Mouse (Mus musculus) A20 (cell line): ENCODE results near the gene Phf19.
A peak's percentile ranks its signal among the peaks of the same experiment; 100 is the strongest.

ENCODE experiments used
- DNase-seq: peaks from one replicate; pipeline ENCODE4 v3.0.0-alpha.2; 2011; ENCODE audit warnings: low read depth, low spot score

Phf19 gene

GRCm38 (mm10) chr2:34897820-34898219 lies 16.0 kb downstream of the Phf19 start:
- peak; percentile 59 for DNase-seq

- DNase-seq: no peak
These were observed 16.9 kb downstream of the Phf19 start for GRCm38 (mm10) chr2:34896821-34897460.

DNA sequence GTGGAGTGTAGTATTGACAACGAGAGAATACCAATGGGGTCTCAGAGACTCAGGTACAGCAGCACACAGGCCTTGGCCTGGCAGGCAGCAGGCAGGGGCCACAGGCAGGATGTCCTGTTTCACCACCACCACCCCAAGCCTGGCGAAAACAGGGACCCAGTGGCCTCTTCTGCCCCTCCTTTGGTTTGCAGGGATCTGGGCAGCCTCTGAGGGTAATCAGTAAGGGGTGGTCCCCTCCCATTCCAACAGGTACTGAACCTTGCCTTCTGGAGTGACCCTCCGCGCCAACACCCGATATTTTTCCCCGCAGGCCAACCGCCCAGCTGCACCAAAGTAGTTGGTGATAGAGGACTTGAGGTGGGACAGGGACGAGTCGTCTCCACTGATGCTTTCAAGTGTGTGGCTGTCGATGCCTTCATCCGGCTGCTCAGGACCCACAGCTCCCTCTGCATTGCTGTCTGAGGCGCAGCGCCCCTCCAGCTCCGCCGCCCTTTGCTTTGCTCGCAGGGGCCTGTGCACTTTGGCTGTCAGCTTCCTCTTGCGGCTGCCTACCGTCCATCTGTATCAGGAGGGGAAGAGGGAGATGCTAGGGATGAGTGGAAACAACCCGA lies 18.2 kb downstream of the Phf19 start:
- no peak for DNase-seq

DNA sequence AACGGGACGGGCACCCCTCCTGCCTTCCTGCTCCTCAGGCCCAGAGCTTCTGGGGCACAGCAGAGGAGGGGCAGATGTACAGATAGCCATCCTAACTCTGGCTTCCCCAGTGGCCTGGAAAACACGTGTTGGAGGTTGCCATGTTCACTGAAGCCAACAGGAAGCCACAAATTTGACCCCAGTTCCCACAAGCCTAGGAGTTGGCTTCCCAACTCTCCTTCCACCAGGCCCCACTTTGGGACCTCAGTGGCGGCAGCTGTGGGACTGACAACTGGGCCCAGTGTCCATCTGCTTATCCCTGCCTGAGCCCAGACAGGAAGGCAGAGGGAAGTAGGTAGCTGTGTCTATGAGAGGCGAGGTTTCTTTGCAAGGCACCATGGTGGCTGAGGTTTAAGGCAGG lies 19.9 kb downstream of the Phf19 start:
- no peak for DNase-seq

DNA sequence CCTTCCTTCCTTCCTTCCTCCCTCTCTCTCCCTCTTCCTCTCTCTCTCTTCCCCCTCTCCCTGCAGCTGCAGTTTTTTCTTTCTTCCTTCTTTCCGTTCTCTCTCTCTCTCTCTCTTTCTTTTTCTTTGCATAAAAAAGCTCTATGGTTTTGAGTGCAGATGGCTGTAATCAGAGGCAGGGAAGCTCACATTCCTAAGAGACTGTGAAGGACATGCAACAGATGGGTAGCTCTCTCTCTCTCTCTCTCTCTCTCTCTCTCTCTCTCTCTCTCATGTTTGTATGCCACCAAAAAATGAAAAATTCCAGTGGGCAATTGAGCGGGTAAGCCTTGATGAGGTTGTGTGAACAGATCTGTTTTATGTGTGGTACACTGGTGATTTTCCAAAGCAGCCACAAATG lies 29.6 kb downstream of the Phf19 start:
- DNase-seq: no peak

DNA sequence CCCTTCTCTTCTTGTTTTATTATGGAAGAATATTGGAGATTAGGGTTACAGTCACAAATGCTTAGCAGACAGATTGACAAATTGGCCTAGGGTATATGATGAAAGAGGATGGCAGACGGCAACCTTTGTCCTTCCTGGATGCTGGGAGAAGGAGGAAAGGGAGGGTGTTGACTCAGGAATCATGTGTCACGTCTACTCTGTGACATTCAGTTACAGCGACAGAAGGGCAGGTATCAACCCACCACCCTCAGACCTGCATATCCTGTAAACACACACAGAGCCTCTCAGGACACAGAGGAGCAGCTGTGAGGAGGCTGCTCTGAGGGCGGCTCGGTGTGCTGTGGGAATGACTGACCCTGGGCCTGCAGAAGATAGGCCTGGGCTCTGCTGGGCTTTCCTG lies 30.6 kb downstream of the Phf19 start:
- no peak for DNase-seq

- no peak for DNase-seq
These were observed 31.1 kb downstream of the Phf19 start for GRCm38 (mm10) chr2:34882757-34883156.

DNA sequence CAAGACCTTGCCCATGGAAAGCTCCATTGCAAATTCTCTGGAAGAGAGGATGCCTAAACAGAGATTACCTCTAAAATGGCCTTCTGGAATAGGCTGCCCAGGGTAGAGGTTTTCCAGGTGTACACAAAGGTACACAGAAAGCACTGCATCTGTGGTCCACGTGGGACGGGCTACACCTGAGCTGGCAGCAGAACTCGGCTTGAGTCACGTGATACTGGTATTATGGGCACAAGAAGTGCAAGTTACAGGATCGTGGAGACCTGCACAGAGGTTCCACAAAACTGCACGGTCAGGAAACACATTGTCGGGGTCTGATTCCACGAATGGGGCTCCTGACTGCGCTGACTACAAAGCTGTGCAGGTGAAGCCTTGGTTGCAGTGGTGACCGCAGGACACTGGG lies 33.8 kb downstream of the Phf19 start:
- DNase-seq: no peak

DNA sequence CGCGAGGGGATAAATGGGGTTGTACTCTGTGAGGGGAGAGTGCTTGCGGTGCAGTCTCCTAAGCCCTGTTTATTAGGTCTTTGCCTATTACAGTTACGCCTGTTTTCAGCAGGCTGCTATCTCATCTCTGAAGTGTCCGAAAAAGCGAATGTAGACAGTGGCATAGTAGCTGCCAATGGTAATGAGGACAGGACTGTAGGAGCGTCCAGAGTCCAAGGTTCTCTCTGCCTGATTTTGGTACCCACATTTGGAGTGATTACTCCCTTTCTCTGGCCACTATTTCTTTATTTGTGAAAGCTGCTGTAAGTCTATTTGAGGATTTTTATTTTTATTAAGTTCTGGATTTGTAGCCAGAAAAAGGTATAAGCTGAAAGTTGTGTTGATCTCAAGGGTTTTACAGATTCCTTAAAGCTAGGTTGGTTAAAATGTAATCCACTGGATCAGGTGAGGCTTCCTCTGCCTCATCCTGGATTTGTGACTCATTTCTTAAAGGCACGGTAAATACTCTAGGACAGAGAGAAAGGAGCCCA lies 38.9 kb downstream of the Phf19 start, which contains the start of gene Psmd5:
TSS of gene Psmd5 (minus strand) at position 153 of the 530 bp plus-strand sequence.
- no peak for DNase-seq

GRCm38 (mm10) chr2:34874271-34874670 lies 39.6 kb downstream of the Phf19 start, which contains the start of gene Cutal:
Gene Cutal (plus strand): TSS chr2:34874396.
- DNase-seq: no peak

DNA sequence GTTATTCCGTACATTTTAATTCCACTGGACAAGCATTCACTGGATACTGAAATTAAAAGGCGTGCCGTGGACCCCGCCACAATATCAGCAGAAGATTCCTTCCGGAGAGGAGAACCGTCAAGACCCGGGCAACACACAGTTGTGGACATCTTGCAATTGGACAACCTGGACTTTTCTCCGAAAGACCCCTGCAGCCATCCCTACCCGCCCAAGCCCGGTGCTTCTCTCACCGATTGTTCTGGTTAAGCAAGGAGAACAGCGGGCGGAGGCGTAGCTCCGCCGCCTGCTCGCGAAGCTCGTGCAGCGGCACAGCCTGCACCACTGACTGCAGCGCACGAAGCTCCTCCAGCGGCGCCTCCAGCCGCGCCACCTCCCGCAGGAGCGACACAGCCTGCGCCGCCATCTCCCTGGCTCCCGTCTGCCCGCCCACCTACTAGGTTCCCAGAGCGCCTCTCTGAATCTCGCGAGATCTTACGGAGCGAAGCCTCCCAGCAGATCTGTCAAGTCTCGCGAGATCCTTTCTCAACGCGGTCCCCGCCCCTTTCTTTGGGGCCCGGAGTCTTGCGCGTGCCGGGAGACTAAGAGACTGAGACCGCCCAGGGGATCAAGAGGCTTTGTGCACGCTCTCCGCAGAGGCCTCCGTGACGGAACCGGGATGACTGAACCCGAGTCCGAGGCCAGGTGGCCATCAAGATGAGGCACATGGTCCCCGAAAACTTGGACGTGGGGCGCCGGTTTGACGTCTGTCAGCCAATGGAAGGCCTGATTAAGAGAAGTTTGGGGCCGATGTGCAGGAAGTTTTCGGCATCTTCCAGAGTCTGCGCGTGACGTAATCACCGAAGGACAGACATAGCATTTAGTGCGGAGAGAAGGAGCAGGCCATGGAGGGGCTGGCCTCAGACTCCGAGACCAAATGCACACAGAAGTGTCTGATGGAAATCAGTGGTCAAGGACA lies 43.0 kb downstream of the Phf19 start:
- DNase-seq: peak; percentile 99

DNA sequence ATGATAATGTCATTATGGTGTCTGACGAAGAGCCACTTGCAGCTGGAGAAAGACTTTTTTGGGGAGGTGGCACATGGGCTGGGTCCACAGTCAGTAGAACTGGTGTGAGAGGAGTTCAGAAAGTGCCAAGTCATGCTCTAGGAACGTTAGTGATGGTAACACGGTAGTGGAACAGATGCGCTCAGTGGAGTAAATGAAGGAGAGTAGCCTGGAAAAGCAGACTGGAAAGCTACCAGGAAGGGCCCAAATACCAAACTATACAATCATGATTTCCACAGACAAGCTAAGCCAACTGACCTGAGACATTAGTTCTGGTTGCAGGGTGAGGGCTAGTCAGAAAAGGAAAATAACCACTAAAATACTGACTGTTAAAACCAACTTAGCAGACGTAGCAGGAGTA lies 44.1 kb downstream of the Phf19 start:
- peak; percentile 58 for DNase-seq

GRCm38 (mm10) chr2:34857728-34858127 lies 56.1 kb downstream of the Phf19 start:
- DNase-seq: no peak

GRCm38 (mm10) chr2:34855265-34855664 lies 58.6 kb downstream of the Phf19 start:
- DNase-seq: no peak

DNA sequence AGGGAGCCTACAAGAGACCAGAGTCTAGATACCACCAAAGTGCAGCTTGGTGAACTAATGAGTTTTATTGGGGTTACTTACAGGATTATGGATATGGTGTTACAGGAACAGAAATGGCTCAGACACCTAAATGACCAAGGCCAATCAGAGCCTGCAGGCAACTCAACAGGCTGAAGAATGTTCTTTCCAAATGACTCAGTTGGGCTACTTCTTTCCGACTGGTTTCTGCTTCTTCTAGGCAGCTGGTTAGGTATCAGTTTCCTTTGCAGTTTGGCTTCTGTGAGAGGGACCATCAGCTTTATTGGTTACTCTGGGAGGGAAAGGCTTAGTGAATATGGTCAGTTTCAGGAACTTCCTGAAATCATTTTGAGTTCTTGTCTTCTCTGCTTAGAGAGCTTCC lies 66.1 kb downstream of the Phf19 start:
- DNase-seq: no peak
